20 mouse cellular contexts compared by ENCODE assay signal in the genomic region with DNA sequence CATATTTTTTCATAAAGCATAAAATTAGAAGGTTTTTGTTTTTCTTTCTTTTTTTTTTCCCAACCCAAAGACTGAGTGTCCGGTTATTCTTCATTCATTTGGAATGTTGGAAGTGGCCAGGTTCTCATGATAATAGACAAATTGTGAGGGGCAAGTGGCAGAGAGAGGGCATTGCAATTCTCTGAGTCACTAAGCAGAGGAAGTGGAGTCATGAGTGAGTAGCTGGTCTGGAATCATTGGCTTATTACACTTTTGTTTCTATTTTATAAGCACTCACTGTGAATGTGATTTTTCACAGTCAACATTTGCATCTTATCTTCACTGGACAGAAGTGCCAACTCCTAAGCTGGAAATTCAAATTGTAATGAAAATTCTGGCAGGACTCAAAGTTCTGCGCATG.
DNase-seq lines count a peak whose midpoint lies in the region; ATAC-seq and TF ChIP-seq lines count a peak whose summit lies in the region.
"Had no signal": no experiment of that assay in that cellular context is flagged by ENCODE, and none has a peak within 500 bp of the region (broad histone marks: within the 10 kb centered on the region; RNA-seq: fewer than 3 reads in every experiment).

No protein-coding gene starts in this region.

- intact Hi-C loops in heart, postnatal 14 days (cut with DNase I): loop anchor here (2.0 to 5.0 kb wide), 2 partner anchors 76 to 609 kb away; no protein-coding TSS in a partner anchor

- H3ac ChIP-seq in myocyte (ENCODE audit: control insufficient read depth, insufficient read length): no peak overlapping the region

- H3K36me3 ChIP-seq in myocyte (ENCODE audit: control insufficient read depth, insufficient read depth): no peaks in the 10 kb centered on the region
- H3K36me3 ChIP-seq in hindbrain, embryonic 12.5 days: no peaks in the 10 kb centered on the region
- H3K36me3 ChIP-seq: embryonic facial prominence, embryonic 15.5 days; forebrain, embryonic 12.5 days had no signal

- whole genome bisulfite sequencing in hindbrain, embryonic 12.5 days: 85% methylated on average over 2 of the region's 2 CpGs

- H3K27me3 ChIP-seq in myocyte (ENCODE audit: control insufficient read depth, insufficient read depth, insufficient read length): no peaks in the 10 kb centered on the region
- H3K27me3 ChIP-seq in hindbrain, embryonic 12.5 days: no peaks in the 10 kb centered on the region
- H3K27me3 ChIP-seq: embryonic facial prominence, embryonic 15.5 days; forebrain, embryonic 12.5 days had no signal

- H3K79me2 ChIP-seq in myocyte (ENCODE audit: control insufficient read depth, insufficient read depth): no peaks in the 10 kb centered on the region

- no peak for ATAC-seq in hindbrain, embryonic 12.5 days (ENCODE audit: low FRiP score)
- ATAC-seq: activated CD4-positive, CD25-positive, alpha-beta regulatory T cell, adult 4 months; forebrain, embryonic 16.5 days; intestine, embryonic 16.5 days had no signal

- H3K9ac ChIP-seq in hindbrain, embryonic 12.5 days: no peak overlapping the region
- H3K9ac ChIP-seq: embryonic facial prominence, embryonic 15.5 days; forebrain, embryonic 12.5 days; hindbrain, embryonic 14.5 days had no signal

- DNase-seq in heart, adult 11 months: peak; percentile 83
- DNase-seq in heart, postnatal 14 days: no peak
- DNase-seq in 416B (ENCODE audit: low read depth): peak; percentile 55
- peak; percentile 68 for DNase-seq in NIH3T3 (ENCODE audit: low read depth)
- DNase-seq in ovary, postnatal 14 days (ENCODE audit: low spot score): no peak
- DNase-seq: cerebellum, adult 11 months; cerebellum, adult 8-10 months; cerebellum, postnatal 14 days; embryo, embryonic 11 days; gastrocnemius, postnatal 14 days; heart, postnatal 10 days; kidney, adult 2 months had no signal

- H3K4me2 ChIP-seq in myocyte (ENCODE audit: low read depth): peak overlapping the region; percentile 77
- H3K4me2 ChIP-seq in hindbrain, embryonic 12.5 days (replicated peaks): no peak overlapping the region
- H3K4me2 ChIP-seq: embryonic facial prominence, embryonic 15.5 days; forebrain, embryonic 12.5 days; hindbrain, embryonic 14.5 days had no signal

- TF ChIP-seq POLR2A in myocyte (IDR thresholded peaks at IDR 0.05; ENCODE audit: insufficient read length, low read depth): no peak

- no peaks in the 10 kb centered on the region for H3K9me3 ChIP-seq in hindbrain, embryonic 12.5 days (replicated peaks)
- H3K9me3 ChIP-seq: embryonic facial prominence, embryonic 15.5 days; forebrain, embryonic 12.5 days had no signal

- no peak overlapping the region for H3K4me3 ChIP-seq in myocyte
- H3K4me3 ChIP-seq in hindbrain, embryonic 12.5 days: no peak overlapping the region
- H3K4me3 ChIP-seq: embryonic facial prominence, embryonic 15.5 days; forebrain, embryonic 12.5 days had no signal

- no peak overlapping the region for H3K27ac ChIP-seq in hindbrain, embryonic 12.5 days
- H3K27ac ChIP-seq: embryonic facial prominence, embryonic 15.5 days; forebrain, embryonic 12.5 days; hindbrain, embryonic 14.5 days had no signal

- H3K4me1 ChIP-seq in hindbrain, embryonic 12.5 days: no peaks in the 10 kb centered on the region
- H3K4me1 ChIP-seq: embryonic facial prominence, embryonic 15.5 days; forebrain, embryonic 12.5 days had no signal

TF ChIP-seq in myocyte, 11 proteins besides CTCF, POLR2A, EP300 and RAD21:
- TF ChIP-seq MYOD1 (IDR thresholded peaks at IDR 0.05; ENCODE audit: control insufficient read depth in 1 of 3, insufficient read length in 2 of 3, low read depth in 2 of 3): no peak
- TF ChIP-seq TCF12 (IDR thresholded peaks at IDR 0.05; ENCODE audit: insufficient read depth, poor library complexity, severe bottlenecking): no peak
- TF ChIP-seq CEBPB (IDR thresholded peaks at IDR 0.05; ENCODE audit: insufficient read depth, poor library complexity, severe bottlenecking): 0 out of 2 replicates have a peak, but pooled peaks have one; percentile 39
- TF ChIP-seq USF1 (IDR thresholded peaks at IDR 0.05; ENCODE audit: low read depth): no peak
- TF ChIP-seq MYOG (IDR thresholded peaks at IDR 0.05; ENCODE audit: control insufficient read depth in 1 of 3, insufficient read depth in 1 of 3, insufficient read length in 2 of 3, low read depth in 2 of 3): no peak
- TF ChIP-seq SRF (IDR thresholded peaks at IDR 0.05; ENCODE audit: control insufficient read depth, insufficient read length, low read depth): no peak

Comparison
In these comparisons a context has a peak if more than half of its experiments do, and no peak if none do; other contexts are left out.
1. DNase-seq: peak in heart, adult 11 months (single experiment), 416B (single experiment) and NIH3T3 (single experiment); none in heart, postnatal 14 days (0 of 2) and ovary, postnatal 14 days (single experiment).